Mouse (Mus musculus) midbrain, embryonic 10.5 days (tissue): ENCODE data around the gene Gapvd1. TPM values are rescaled to one million over a fixed set of nuclear protein-coding genes. Genes with fewer than 3 reads are reported as not detected.

Source experiments
- DNase-seq: peaks from one replicate; pipeline ENCODE4 v3.0.0-alpha.2; 2017; ENCODE audit warnings: low spot score
- H3K27ac ChIP-seq: fragments of 300-500 bp; sonication (generic); replicated peaks from 2 replicates; pipeline ENCODE4 v1.5.1; 2016; ENCODE audit warnings: mild to moderate bottlenecking
- H3K27me3 ChIP-seq: fragments of 300-500 bp; sonication (generic); 2 replicates; pipeline ENCODE4 v1.6.1; 2016; ENCODE audit warnings: low read depth, mild to moderate bottlenecking; ENCODE audit not compliant: poor library complexity, severe bottlenecking
- H3K36me3 ChIP-seq: fragments of 300-500 bp; sonication (generic); 2 replicates; pipeline ENCODE4 v1.6.1; 2016; ENCODE audit warnings: mild to moderate bottlenecking, moderate library complexity
- H3K4me1 ChIP-seq: fragments of 300-500 bp; sonication (generic); 2 replicates; pipeline ENCODE4 v1.6.1; 2016
- H3K4me3 ChIP-seq: fragments of 300-500 bp; sonication (generic); 2 replicates; pipeline ENCODE4 v1.5.1; 2016; ENCODE audit warnings: mild to moderate bottlenecking, moderate library complexity
- H3K9me3 ChIP-seq: fragments of 300-500 bp; sonication (generic); replicated peaks from 2 replicates; pipeline ENCODE4 v1.6.1; 2016; ENCODE audit warnings: mild to moderate bottlenecking
- WGBS: fragments of 180-500 bp; shearing (Covaris S2); methylation state at CpG from one replicate; pipeline ENCODE4 v1.1.7; 2016; 5-methylcytosine and 5-hydroxymethylcytosine counted together
- polyA plus RNA-seq: library from polyadenylated mRNA; unstranded; fragments of >200 nt; fragmentation: Nextera tagmentation; extraction: Ambion mirVana; gene quantifications from 2 replicates; pipeline ENCODE4 v1.2.1, GENCODE M21; 2016

Gene Gapvd1
- polyA plus RNA-seq, 1 experiment from 2014 or later: 87.0 TPM

- no peaks in the 10 kb centered on the region for H3K9me3 ChIP-seq
- no peaks in the 10 kb centered on the region for H3K36me3 ChIP-seq
- H3K4me3 ChIP-seq: no peak overlapping the region
- peaks cover 15% of the 10 kb centered on the region for H3K27me3 ChIP-seq
- peaks cover 38% of the 10 kb centered on the region for H3K4me1 ChIP-seq
- DNase-seq: no peak
- WGBS: 79% methylated on average over 14 of the region's 14 CpGs
- H3K27ac ChIP-seq: peak overlapping the region; percentile 49; the same call in 1 of the 2 replicates
These were observed 119.5 kb downstream of the Gapvd1 start for GRCm38 (mm10) chr2:34635249-34636165.

GRCm38 (mm10) chr2:34632051-34632450, 123.0 kb downstream of the Gapvd1 start:
- WGBS: 87% methylated on average over 12 of the region's 12 CpGs
- Histone ChIP-seq H3K27ac (no peak overlapping the region), H3K27me3 (no peaks in the 10 kb centered on the region; the same call in 1 of the 2 replicates), H3K4me1 (peaks cover 30% of the 10 kb centered on the region), H3K36me3 (no peaks in the 10 kb centered on the region), H3K4me3 (no peak overlapping the region), H3K9me3 (no peaks in the 10 kb centered on the region)
- DNase-seq: no peak

GRCm38 (mm10) chr2:34630445-34630844, 124.6 kb downstream of the Gapvd1 start:
- Histone ChIP-seq H3K4me3 (no peak overlapping the region), H3K27ac (no peak overlapping the region), H3K4me1 (peaks cover 20% of the 10 kb centered on the region), H3K27me3 (no peaks in the 10 kb centered on the region; the same call in 1 of the 2 replicates), H3K9me3 (no peaks in the 10 kb centered on the region), H3K36me3 (peaks cover 6% of the 10 kb centered on the region; the same call in 1 of the 2 replicates)
- no peak for DNase-seq
- 85% methylated on average over 6 of the region's 6 CpGs for WGBS

- no peaks in the 10 kb centered on the region for H3K9me3 ChIP-seq
- DNase-seq: no peak
- H3K36me3 ChIP-seq: peaks cover 12% of the 10 kb centered on the region; the same call in 1 of the 2 replicates
- H3K27me3 ChIP-seq: no peaks in the 10 kb centered on the region; the same call in 1 of the 2 replicates
- H3K4me1 ChIP-seq: peaks cover 17% of the 10 kb centered on the region
- H3K27ac ChIP-seq: no peak overlapping the region
- 80% methylated on average over 7 of the region's 7 CpGs for WGBS
- H3K4me3 ChIP-seq: no peak overlapping the region
These were observed 125.3 kb downstream of the Gapvd1 start for GRCm38 (mm10) chr2:34629758-34630157.

- peaks cover 12% of the 10 kb centered on the region for H3K4me1 ChIP-seq
- H3K4me3 ChIP-seq: no peak overlapping the region
- no peak for DNase-seq
- no peaks in the 10 kb centered on the region; the same call in 1 of the 2 replicates for H3K27me3 ChIP-seq
- H3K27ac ChIP-seq: no peak overlapping the region
- H3K36me3 ChIP-seq: peaks cover 18% of the 10 kb centered on the region
- 94% methylated on average over 4 of the region's 4 CpGs for WGBS
- no peaks in the 10 kb centered on the region for H3K9me3 ChIP-seq
These were observed 126.0 kb downstream of the Gapvd1 start for GRCm38 (mm10) chr2:34628903-34629540.

GRCm38 (mm10) chr2:34627328-34628226, 127.5 kb downstream of the Gapvd1 start:
- H3K36me3 ChIP-seq: peaks cover 30% of the 10 kb centered on the region
- H3K9me3 ChIP-seq: no peaks in the 10 kb centered on the region
- no peaks in the 10 kb centered on the region; the same call in 1 of the 2 replicates for H3K27me3 ChIP-seq
- no peak overlapping the region for H3K4me3 ChIP-seq
- peak overlapping the region; percentile 55 for H3K27ac ChIP-seq
- H3K4me1 ChIP-seq: peaks cover 6% of the 10 kb centered on the region
- no peak for DNase-seq
- WGBS: 76% methylated on average over 17 of the region's 17 CpGs

Other genes starting within 250 kb of the Gapvd1 start
- gene Hspa5, start 16.7 kb upstream of the Gapvd1 start, polyA plus RNA-seq: 811 and 977 TPM in 2 replicates
- 40.3 and 41.6 TPM in 2 replicates for gene Rabepk, start 44.7 kb upstream of the Gapvd1 start, polyA plus RNA-seq
- 74.0 and 80.3 TPM in 2 replicates for gene Fbxw2, start 71.1 kb upstream of the Gapvd1 start, polyA plus RNA-seq
- gene Gm34653, start 77.8 kb upstream of the Gapvd1 start, polyA plus RNA-seq: not detected in 2 replicates
- 0.11 TPM in 1 of 2 replicates, not detected in the other for gene Cutal, start 119.2 kb upstream of the Gapvd1 start, polyA plus RNA-seq
- gene Psmd5, start 119.7 kb upstream of the Gapvd1 start, polyA plus RNA-seq: 135 and 139 TPM in 2 replicates
- 2.6 and 2.8 TPM in 2 replicates for gene Phf19, start 158.8 kb upstream of the Gapvd1 start, polyA plus RNA-seq
- 0.12 and 0.27 TPM in 2 replicates for gene Traf1, start 206.5 kb upstream of the Gapvd1 start, polyA plus RNA-seq